Mouse (Mus musculus): Measurements from ENCODE around the gene Atp6v1e1. TPM values are rescaled to one million over a fixed set of nuclear protein-coding genes. Genes with fewer than 3 reads are reported as not detected.

The Atp6v1e1 gene
- total RNA-seq, 1 experiment from 2014 or later: 128 TPM

GRCm38 (mm10) chr6:120788068-120788607, 34.5 kb downstream of the Atp6v1e1 start:
- no peak; a peak in 1 of 4 replicates for ATAC-seq (replicated peaks in 1 of 2; ENCODE audit: insufficient read depth in 1 of 2, low FRiP score in 2 of 2, low TSS enrichment in 1 of 2, low read depth in 1 of 2, poor library complexity in 2 of 2, severe bottlenecking in 2 of 2)

GRCm38 (mm10) chr6:120784351-120784750, 38.2 kb downstream of the Atp6v1e1 start:
- ATAC-seq (replicated peaks in 1 of 2; ENCODE audit: insufficient read depth in 1 of 2, low FRiP score in 2 of 2, low TSS enrichment in 1 of 2, low read depth in 1 of 2, poor library complexity in 2 of 2, severe bottlenecking in 2 of 2): no peak

GRCm38 (mm10) chr6:120782948-120783347, 39.6 kb downstream of the Atp6v1e1 start:
- ATAC-seq (replicated peaks in 1 of 2; ENCODE audit: insufficient read depth in 1 of 2, low FRiP score in 2 of 2, low TSS enrichment in 1 of 2, low read depth in 1 of 2, poor library complexity in 2 of 2, severe bottlenecking in 2 of 2): no peak

- ATAC-seq (replicated peaks in 1 of 2; ENCODE audit: insufficient read depth in 1 of 2, low FRiP score in 2 of 2, low TSS enrichment in 1 of 2, low read depth in 1 of 2, poor library complexity in 2 of 2, severe bottlenecking in 2 of 2): no peak
Observed at GRCm38 (mm10) chr6:120778226-120778625, 44.4 kb downstream of the Atp6v1e1 start.

- ATAC-seq (replicated peaks in 1 of 2; ENCODE audit: insufficient read depth in 1 of 2, low FRiP score in 2 of 2, low TSS enrichment in 1 of 2, low read depth in 1 of 2, poor library complexity in 2 of 2, severe bottlenecking in 2 of 2): no peak
Observed at GRCm38 (mm10) chr6:120777533-120777932, 45.1 kb downstream of the Atp6v1e1 start.

GRCm38 (mm10) chr6:120776286-120776685, 46.3 kb downstream of the Atp6v1e1 start:
- ATAC-seq (replicated peaks in 1 of 2; ENCODE audit: insufficient read depth in 1 of 2, low FRiP score in 2 of 2, low TSS enrichment in 1 of 2, low read depth in 1 of 2, poor library complexity in 2 of 2, severe bottlenecking in 2 of 2): no peak

GRCm38 (mm10) chr6:120773763-120774162, 48.8 kb downstream of the Atp6v1e1 start:
- ATAC-seq (replicated peaks in 1 of 2; ENCODE audit: insufficient read depth in 1 of 2, low FRiP score in 2 of 2, low TSS enrichment in 1 of 2, low read depth in 1 of 2, poor library complexity in 2 of 2, severe bottlenecking in 2 of 2): no peak

- ATAC-seq (replicated peaks in 1 of 2; ENCODE audit: insufficient read depth in 1 of 2, low FRiP score in 2 of 2, low TSS enrichment in 1 of 2, low read depth in 1 of 2, poor library complexity in 2 of 2, severe bottlenecking in 2 of 2): no peak
Observed at GRCm38 (mm10) chr6:120773149-120773628, 49.4 kb downstream of the Atp6v1e1 start, which contains the start of gene Slc25a18. TSS of gene Slc25a18 (plus strand) at chr6:120773578.

- no peak for ATAC-seq (replicated peaks in 1 of 2; ENCODE audit: insufficient read depth in 1 of 2, low FRiP score in 2 of 2, low TSS enrichment in 1 of 2, low read depth in 1 of 2, poor library complexity in 2 of 2, severe bottlenecking in 2 of 2)
Observed at GRCm38 (mm10) chr6:120772025-120772424, 50.6 kb downstream of the Atp6v1e1 start.

GRCm38 (mm10) chr6:120771366-120771765, 51.2 kb downstream of the Atp6v1e1 start:
- ATAC-seq (replicated peaks in 1 of 2; ENCODE audit: insufficient read depth in 1 of 2, low FRiP score in 2 of 2, low TSS enrichment in 1 of 2, low read depth in 1 of 2, poor library complexity in 2 of 2, severe bottlenecking in 2 of 2): no peak

- ATAC-seq (replicated peaks in 1 of 2; ENCODE audit: insufficient read depth in 1 of 2, low FRiP score in 2 of 2, low TSS enrichment in 1 of 2, low read depth in 1 of 2, poor library complexity in 2 of 2, severe bottlenecking in 2 of 2): no peak
Observed at GRCm38 (mm10) chr6:120769972-120770371, 52.6 kb downstream of the Atp6v1e1 start.

GRCm38 (mm10) chr6:120761151-120761550, 61.4 kb downstream of the Atp6v1e1 start:
- ATAC-seq (replicated peaks in 1 of 2; ENCODE audit: insufficient read depth in 1 of 2, low FRiP score in 2 of 2, low TSS enrichment in 1 of 2, low read depth in 1 of 2, poor library complexity in 2 of 2, severe bottlenecking in 2 of 2): no peak

- no peak for ATAC-seq (replicated peaks in 1 of 2; ENCODE audit: insufficient read depth in 1 of 2, low FRiP score in 2 of 2, low TSS enrichment in 1 of 2, low read depth in 1 of 2, poor library complexity in 2 of 2, severe bottlenecking in 2 of 2)
Observed at GRCm38 (mm10) chr6:120746416-120746815, 76.2 kb downstream of the Atp6v1e1 start.

Other genes with a start within 250 kb of the Atp6v1e1 start
- 0.50 and 0.56 TPM in 2 replicates for gene Cecr2, start 156.4 kb downstream of the Atp6v1e1 start, total RNA-seq (2017)
- gene Slc25a18, start 49.2 kb downstream of the Atp6v1e1 start, total RNA-seq (2017): 0.44 TPM in 1 of 2 replicates, not detected in the other
- gene Bcl2l13, start 13.4 kb upstream of the Atp6v1e1 start, total RNA-seq (2017): 19.6 and 30.1 TPM in 2 replicates
- gene Bid, start 94.1 kb upstream of the Atp6v1e1 start, total RNA-seq (2017): 14.0 and 22.7 TPM in 2 replicates